Mouse (Mus musculus) embryo, embryonic 9.5 days (tissue): ENCODE data around the gene F830045P16Rik.
A peak's percentile ranks its signal among the peaks of the same experiment; 100 is the strongest.

Source experiments
- DNase-seq: peaks from one replicate; pipeline ENCODE4 v3.0.0-alpha.2; 2017; ENCODE audit errors: extremely low spot score

Gene F830045P16Rik

GRCm38 (mm10) chr2:129536377-129536776, at the start of gene F830045P16Rik:
TSS of gene F830045P16Rik (minus strand) at chr2:129536602.
- no peak for DNase-seq

GRCm38 (mm10) chr2:129585904-129586514, 49.6 kb upstream of the F830045P16Rik start:
- no peak for DNase-seq

GRCm38 (mm10) chr2:129584905-129585304, 48.5 kb upstream of the F830045P16Rik start:
- DNase-seq: no peak

- no peak for DNase-seq
Observed at GRCm38 (mm10) chr2:129582261-129582660, 45.9 kb upstream of the F830045P16Rik start.

GRCm38 (mm10) chr2:129581826-129582225, 45.4 kb upstream of the F830045P16Rik start:
- no peak for DNase-seq

- no peak for DNase-seq
Observed at GRCm38 (mm10) chr2:129580656-129581055, 44.3 kb upstream of the F830045P16Rik start.

GRCm38 (mm10) chr2:129576611-129577447, 40.4 kb upstream of the F830045P16Rik start:
- DNase-seq: no peak

- no peak for DNase-seq
Observed at GRCm38 (mm10) chr2:129575113-129575512, 38.7 kb upstream of the F830045P16Rik start.

- DNase-seq: peak; percentile 58
Observed at GRCm38 (mm10) chr2:129574395-129575046, 38.1 kb upstream of the F830045P16Rik start.

GRCm38 (mm10) chr2:129573701-129574273, 37.4 kb upstream of the F830045P16Rik start:
- no peak for DNase-seq

GRCm38 (mm10) chr2:129569556-129569955, 33.2 kb upstream of the F830045P16Rik start:
- no peak for DNase-seq

GRCm38 (mm10) chr2:129569120-129569519, 32.7 kb upstream of the F830045P16Rik start:
- DNase-seq: no peak

- peak; percentile 4 for DNase-seq
Observed at GRCm38 (mm10) chr2:129563944-129564709, 27.7 kb upstream of the F830045P16Rik start.

GRCm38 (mm10) chr2:129561796-129562195, 25.4 kb upstream of the F830045P16Rik start:
- DNase-seq: no peak

- DNase-seq: no peak
Observed at GRCm38 (mm10) chr2:129558875-129559219, 22.4 kb upstream of the F830045P16Rik start.

GRCm38 (mm10) chr2:129558008-129558874, 21.8 kb upstream of the F830045P16Rik start:
- no peak for DNase-seq

GRCm38 (mm10) chr2:129556081-129556480, 19.7 kb upstream of the F830045P16Rik start:
- no peak for DNase-seq

- DNase-seq: no peak
Observed at GRCm38 (mm10) chr2:129550781-129551180, 14.4 kb upstream of the F830045P16Rik start.

GRCm38 (mm10) chr2:129549537-129550135, 13.2 kb upstream of the F830045P16Rik start:
- DNase-seq: no peak

- no peak for DNase-seq
Observed at GRCm38 (mm10) chr2:129546772-129547171, 10.4 kb upstream of the F830045P16Rik start.
